ENCODE assay signal across 22 mouse cellular contexts in the genomic region with DNA sequence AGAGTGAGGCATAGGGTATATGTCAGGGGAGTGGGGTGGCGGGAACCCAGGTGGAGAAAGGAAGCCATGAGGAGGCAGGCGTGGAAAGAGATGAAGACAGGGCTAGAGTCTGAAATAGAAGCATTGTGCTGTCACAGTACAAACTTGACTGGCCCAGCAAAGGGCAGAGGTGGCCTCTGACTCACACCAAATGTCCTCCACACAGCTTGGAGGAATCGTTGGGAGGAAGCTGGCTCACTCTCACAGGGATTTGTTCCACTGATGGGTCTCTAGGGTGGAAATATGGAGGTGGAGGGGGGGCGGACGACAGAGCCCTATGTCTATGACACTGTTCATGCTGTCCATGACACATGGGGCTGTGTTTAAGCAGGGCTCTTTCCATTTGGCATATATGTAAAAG. TPM values are rescaled to one million over a fixed set of nuclear protein-coding genes. Genes with fewer than 3 reads are reported as not detected.
DNase-seq lines count a peak whose midpoint lies in the region; ATAC-seq lines count a peak whose summit lies in the region.
"Had no signal": no experiment of that assay in that cellular context is flagged by ENCODE, and none has a peak within 500 bp of the region (broad histone marks: within the 10 kb centered on the region; RNA-seq: fewer than 3 reads in every experiment).

No protein-coding gene starts in this region.

- H3K36me3 ChIP-seq in heart, embryonic 12.5 days, result no peaks in the 10 kb centered on the region
- no peaks in the 10 kb centered on the region for H3K36me3 ChIP-seq in embryonic facial prominence, embryonic 10.5 days (replicated peaks)
- H3K36me3 ChIP-seq: embryonic facial prominence, embryonic 12.5 days; forebrain, embryonic 12.5 days; hindbrain, embryonic 15.5 days had no signal

- no peak for ATAC-seq in heart, embryonic 12.5 days (ENCODE audit: insufficient number of reproducible peaks, low FRiP score)
- ATAC-seq: forebrain, postnatal 0 days; intestine, embryonic 16.5 days had no signal

- peak; percentile 88 for DNase-seq in heart, adult 11 months
- peak; percentile 27 for DNase-seq in Muller cell, postnatal 12 days (ENCODE audit: inconsistent ontology term)
- DNase-seq in adrenal gland, postnatal 10 days, result peak; percentile 50
- DNase-seq in embryonic facial prominence, embryonic 10.5 days (ENCODE audit: low spot score), result no peak
- DNase-seq in frontal cortex, postnatal 25 days (ENCODE audit: low spot score in 2 of 2), result no peak
- DNase-seq in kidney, postnatal 36 days, result no peak
- DNase-seq: cerebellum, adult 2 months; cerebellum, postnatal 14 days; embryo, embryonic 11 days; forebrain, postnatal 0 days; gastrocnemius, adult 2 months; gastrocnemius, postnatal 25 days; kidney, adult 2 months had no signal

- H3K9ac ChIP-seq in heart, embryonic 12.5 days, result no peak overlapping the region
- H3K9ac ChIP-seq: embryonic facial prominence, embryonic 12.5 days; forebrain, embryonic 12.5 days; forebrain, postnatal 0 days; hindbrain, embryonic 15.5 days had no signal

- no peak overlapping the region for H3K4me3 ChIP-seq in heart, embryonic 12.5 days
- no peak overlapping the region for H3K4me3 ChIP-seq in embryonic facial prominence, embryonic 10.5 days
- H3K4me3 ChIP-seq: embryonic facial prominence, embryonic 12.5 days; forebrain, embryonic 12.5 days; gastrocnemius, adult 2 months; hindbrain, embryonic 15.5 days had no signal

- H3K4me1 ChIP-seq in heart, embryonic 12.5 days (replicated peaks), result peaks cover 33% of the 10 kb centered on the region
- H3K4me1 ChIP-seq in embryonic facial prominence, embryonic 10.5 days, result peaks cover 40% of the 10 kb centered on the region

- whole genome bisulfite sequencing in heart, embryonic 12.5 days, result 60% methylated on average over 5 of the region's 5 CpGs
- 77% methylated on average over 5 of the region's 5 CpGs for WGBS in embryonic facial prominence, embryonic 10.5 days

- H3K27ac ChIP-seq in heart, embryonic 12.5 days (ENCODE audit: poor library complexity, severe bottlenecking), result no peak overlapping the region
- peak overlapping the region; percentile 52 for H3K27ac ChIP-seq in embryonic facial prominence, embryonic 10.5 days (replicated peaks)
- H3K27ac ChIP-seq: embryonic facial prominence, embryonic 12.5 days; forebrain, embryonic 12.5 days; gastrocnemius, adult 2 months; hindbrain, embryonic 15.5 days had no signal

- 0 out of 2 replicates have a peak, but pooled peaks cover 3% of the 10 kb centered on the region for H3K9me3 ChIP-seq in heart, embryonic 12.5 days (replicated peaks)
- H3K9me3 ChIP-seq in embryonic facial prominence, embryonic 10.5 days, result no peaks in the 10 kb centered on the region
- H3K9me3 ChIP-seq: embryonic facial prominence, embryonic 12.5 days; forebrain, embryonic 12.5 days; hindbrain, embryonic 15.5 days had no signal

- no peak overlapping the region for H3K4me2 ChIP-seq in heart, embryonic 12.5 days
- H3K4me2 ChIP-seq: embryonic facial prominence, embryonic 12.5 days; forebrain, embryonic 12.5 days; heart, embryonic 11.5 days; hindbrain, embryonic 15.5 days had no signal

- peaks cover 6% of the 10 kb centered on the region; the same call in 1 of the 2 replicates for H3K27me3 ChIP-seq in heart, embryonic 12.5 days (replicated peaks)
- no peaks in the 10 kb centered on the region for H3K27me3 ChIP-seq in embryonic facial prominence, embryonic 10.5 days (replicated peaks; ENCODE audit: low read depth, poor library complexity, severe bottlenecking)
- H3K27me3 ChIP-seq: embryonic facial prominence, embryonic 12.5 days; forebrain, embryonic 12.5 days; hindbrain, embryonic 15.5 days had no signal

RNA-seq across cellular contexts. Expression of gene Islr, which starts 41.0 kb away (rescaled TPM):
- 8.5 and 8.6 TPM in 2 replicates for polyA plus RNA-seq in heart, embryonic 12.5 days (2016; fragmentation: Nextera tagmentation; extraction: Ambion mirVana)
- total RNA-seq in adrenal gland, postnatal 10 days (2021), result 10 to 100 TPM; 46.5 to 47.1 TPM
- 13.8 and 18.2 TPM in 2 replicates for polyA plus RNA-seq in embryonic facial prominence, embryonic 10.5 days (2016; fragmentation: Nextera tagmentation; extraction: Ambion mirVana)

RNA-seq across cellular contexts. Expression of gene Islr2, which starts 41.0 kb away (rescaled TPM):
- polyA plus RNA-seq in heart, embryonic 12.5 days (2016; fragmentation: Nextera tagmentation; extraction: Ambion mirVana), result 0.05 TPM in 1 of 2 replicates, not detected in the other
- total RNA-seq in adrenal gland, postnatal 10 days (2021), result 10 to 100 TPM in 1 of 2 experiments, 1 to 10 TPM in 1; 5.0 to 11.0 TPM
- polyA plus RNA-seq in embryonic facial prominence, embryonic 10.5 days (2016; fragmentation: Nextera tagmentation; extraction: Ambion mirVana), result 1.5 and 2.2 TPM in 2 replicates
- total RNA-seq: common myeloid progenitor, adult 5-6 weeks; granulocyte monocyte progenitor cell, adult 5-6 weeks had no signal

RNA-seq across cellular contexts. Expression of gene Ccdc33, which starts 44.5 kb away (rescaled TPM):
- not detected in 2 replicates for polyA plus RNA-seq in heart, embryonic 12.5 days (2016; fragmentation: Nextera tagmentation; extraction: Ambion mirVana)
- total RNA-seq in adrenal gland, postnatal 10 days (2021), result under 1 TPM in 1 of 2 experiments, not detected in 1; 0.12 TPM
- polyA plus RNA-seq in embryonic facial prominence, embryonic 10.5 days (2016; fragmentation: Nextera tagmentation; extraction: Ambion mirVana), result 0.36 and 0.56 TPM in 2 replicates
- total RNA-seq: common myeloid progenitor, adult 5-6 weeks; gastrocnemius, adult 2 months; gastrocnemius, postnatal 25 days; granulocyte monocyte progenitor cell, adult 5-6 weeks; heart, postnatal 25 days had no signal
- polyA plus RNA-seq: heart, embryonic 11.5 days; kidney, adult 2 months had no signal

Comparison
In these comparisons a context has a peak if more than half of its experiments do, and no peak if none do; other contexts are left out.
1. DNase-seq: peak in heart, adult 11 months (single experiment), Muller cell, postnatal 12 days (single experiment) and adrenal gland, postnatal 10 days (single experiment); none in embryonic facial prominence, embryonic 10.5 days (single experiment), frontal cortex, postnatal 25 days (0 of 2) and kidney, postnatal 36 days (0 of 2).